Comparison of ENCODE assay signal across 11 mouse cellular contexts in genomic region chr4:135658484-135658883, GRCm38 (mm10). TPM values are rescaled to one million over a fixed set of nuclear protein-coding genes. Genes with fewer than 3 reads are reported as not detected.
A peak's percentile ranks its signal among the peaks of the same experiment; 100 is the strongest.
DNase-seq lines count a peak whose midpoint lies in the region; ATAC-seq and TF ChIP-seq lines count a peak whose summit lies in the region.
"Had no signal": no experiment of that assay in that cellular context is flagged by ENCODE, and none has a peak within 500 bp of the region (broad histone marks: within the 10 kb centered on the region; RNA-seq: fewer than 3 reads in every experiment).

No protein-coding gene starts in this region.

- no peak overlapping the region for H3K27ac ChIP-seq in embryonic facial prominence, embryonic 11.5 days (replicated peaks; ENCODE audit: low read depth, low read length)
- H3K27ac ChIP-seq in embryonic facial prominence, embryonic 10.5 days (replicated peaks), result no peak overlapping the region; the same call in 1 of the 2 replicates
- peak overlapping the region; percentile 65 for H3K27ac ChIP-seq in heart, adult 2 months
- peak overlapping the region; percentile 67 for H3K27ac ChIP-seq in limb, embryonic 10.5 days
- no peak overlapping the region for H3K27ac ChIP-seq in liver, postnatal 0 days (ENCODE audit: low read depth)

- no peaks in the 10 kb centered on the region for H3K9me3 ChIP-seq in embryonic facial prominence, embryonic 11.5 days (replicated peaks; ENCODE audit: control insufficient read depth, low read length)
- H3K9me3 ChIP-seq in embryonic facial prominence, embryonic 10.5 days, result no peaks in the 10 kb centered on the region
- H3K9me3 ChIP-seq in limb, embryonic 10.5 days (replicated peaks), result no peaks in the 10 kb centered on the region
- H3K9me3 ChIP-seq in liver, postnatal 0 days (ENCODE audit: low read length), result no peaks in the 10 kb centered on the region

- DNase-seq in embryonic facial prominence, embryonic 11.5 days (ENCODE audit: low spot score), result peak; percentile 26
- DNase-seq in embryonic facial prominence, embryonic 10.5 days (ENCODE audit: low spot score), result no peak
- DNase-seq in MN1 (ENCODE audit: low spot score), result peak; percentile 56
- peak; percentile 62 to 75 for DNase-seq in heart, adult 2 months
- peak; percentile 46 for DNase-seq in limb, embryonic 10.5 days (ENCODE audit: low spot score)
- no peak for DNase-seq in liver, postnatal 0 days
- DNase-seq in embryo, embryonic 10.5 days (ENCODE audit: low spot score), result no peak
- DNase-seq in cerebellum, adult 9-10 months, result no peak
- DNase-seq: gastrocnemius, postnatal 10 days; kidney, adult 9 months; midbrain, embryonic 14.5 days had no signal

- peaks cover 17% of the 10 kb centered on the region for H3K4me1 ChIP-seq in embryonic facial prominence, embryonic 11.5 days (ENCODE audit: control insufficient read depth, insufficient read depth, low read length)
- peaks cover 46% of the 10 kb centered on the region for H3K4me1 ChIP-seq in embryonic facial prominence, embryonic 10.5 days
- H3K4me1 ChIP-seq in heart, adult 2 months (ENCODE audit: control insufficient read depth, insufficient read depth, low read length), result peaks cover 9% of the 10 kb centered on the region
- peaks cover 59% of the 10 kb centered on the region for H3K4me1 ChIP-seq in limb, embryonic 10.5 days
- H3K4me1 ChIP-seq in liver, postnatal 0 days (ENCODE audit: insufficient read depth), result peaks cover 2% of the 10 kb centered on the region; the same call in 1 of the 2 replicates

- no peak overlapping the region for H3K9ac ChIP-seq in embryonic facial prominence, embryonic 11.5 days (replicated peaks; ENCODE audit: low read length)
- H3K9ac ChIP-seq in heart, adult 2 months (ENCODE audit: low read depth, low read length), result no peak overlapping the region
- no peak overlapping the region for H3K9ac ChIP-seq in liver, postnatal 0 days (replicated peaks)

- intact Hi-C loops in heart, adult 2 months (cut with DNase I), result no loop called here

- no peak for ATAC-seq in embryonic facial prominence, embryonic 11.5 days (replicated peaks; ENCODE audit: insufficient number of reproducible peaks, low FRiP score, low TSS enrichment, low read depth)
- no peak for ATAC-seq in liver, postnatal 0 days

- H3K4me3 ChIP-seq in embryonic facial prominence, embryonic 11.5 days (ENCODE audit: low read depth, low read length), result no peak overlapping the region
- no peak overlapping the region for H3K4me3 ChIP-seq in embryonic facial prominence, embryonic 10.5 days
- no peak overlapping the region for H3K4me3 ChIP-seq in heart, adult 2 months
- no peak overlapping the region for H3K4me3 ChIP-seq in limb, embryonic 10.5 days
- H3K4me3 ChIP-seq in liver, postnatal 0 days (ENCODE audit: low read depth, low read length), result no peak overlapping the region

- no peak for TF ChIP-seq POLR2A in heart, adult 2 months (IDR thresholded peaks at IDR 0.05; ENCODE audit: insufficient read depth, low read depth, low read length)

- no peaks in the 10 kb centered on the region for H3K36me3 ChIP-seq in embryonic facial prominence, embryonic 11.5 days (replicated peaks; ENCODE audit: control insufficient read depth, insufficient read depth, low read depth, low read length)
- no peaks in the 10 kb centered on the region for H3K36me3 ChIP-seq in embryonic facial prominence, embryonic 10.5 days (replicated peaks)
- no peaks in the 10 kb centered on the region for H3K36me3 ChIP-seq in heart, adult 2 months (ENCODE audit: control insufficient read depth, insufficient read depth, low read length)
- no peaks in the 10 kb centered on the region for H3K36me3 ChIP-seq in limb, embryonic 10.5 days
- no peaks in the 10 kb centered on the region for H3K36me3 ChIP-seq in liver, postnatal 0 days (replicated peaks; ENCODE audit: insufficient read depth, low read length)

- no peak overlapping the region for H3K4me2 ChIP-seq in embryonic facial prominence, embryonic 11.5 days (ENCODE audit: low read depth, low read length)
- no peak overlapping the region for H3K4me2 ChIP-seq in liver, postnatal 0 days (ENCODE audit: low read depth, low read length)

- no peaks in the 10 kb centered on the region for H3K27me3 ChIP-seq in embryonic facial prominence, embryonic 11.5 days (ENCODE audit: control insufficient read depth, insufficient read depth, low read length)
- H3K27me3 ChIP-seq in embryonic facial prominence, embryonic 10.5 days (replicated peaks; ENCODE audit: low read depth, poor library complexity, severe bottlenecking), result 0 out of 2 replicates have a peak, but pooled peaks cover 11% of the 10 kb centered on the region
- no peaks in the 10 kb centered on the region for H3K27me3 ChIP-seq in heart, adult 2 months (ENCODE audit: control insufficient read depth, insufficient read depth, low read length)
- H3K27me3 ChIP-seq in limb, embryonic 10.5 days (ENCODE audit: low read depth, poor library complexity, severe bottlenecking), result 0 out of 2 replicates have a peak, but pooled peaks cover 4% of the 10 kb centered on the region
- no peaks in the 10 kb centered on the region for H3K27me3 ChIP-seq in liver, postnatal 0 days (ENCODE audit: insufficient read depth, low read length)

- H3K79me2 ChIP-seq in heart, adult 2 months (replicated peaks; ENCODE audit: control insufficient read depth, insufficient read depth, low read length), result no peaks in the 10 kb centered on the region

- TF ChIP-seq CTCF in heart, adult 2 months (IDR thresholded peaks at IDR 0.05), result no peak
- no peak for TF ChIP-seq CTCF in liver, postnatal 0 days (IDR thresholded peaks at IDR 0.05; ENCODE audit: low read depth)

- 64% methylated on average over 5 of the region's 5 CpGs for WGBS in embryonic facial prominence, embryonic 11.5 days
- 66% methylated on average over 5 of the region's 5 CpGs for WGBS in embryonic facial prominence, embryonic 10.5 days
- WGBS in heart, adult 2 months, result 18% methylated on average over 5 of the region's 5 CpGs
- 65% methylated on average over 5 of the region's 5 CpGs for WGBS in limb, embryonic 10.5 days
- WGBS in liver, postnatal 0 days (ENCODE audit: insufficient replicate concordance), result 52% methylated on average over 5 of the region's 5 CpGs

- TF ChIP-seq EP300 in heart, adult 2 months (IDR thresholded peaks at IDR 0.05; ENCODE audit: insufficient read depth, low read depth, low read length), result peak; percentile 90
- no peak for TF ChIP-seq EP300 in liver, postnatal 0 days (IDR thresholded peaks at IDR 0.05; ENCODE audit: low read depth)

RNA-seq across cellular contexts. Expression of gene Ifnlr1, which starts 27.6 kb away (rescaled TPM):
- polyA plus RNA-seq in embryonic facial prominence, embryonic 11.5 days (2014; fragmentation: Nextera tagmentation; extraction: Ambion mirVana), result 0.59 and 0.70 TPM in 2 replicates
- polyA plus RNA-seq in embryonic facial prominence, embryonic 10.5 days (2016; fragmentation: Nextera tagmentation; extraction: Ambion mirVana), result 1.0 and 1.1 TPM in 2 replicates
- 1 to 10 TPM; 1.8 to 3.2 TPM for total RNA-seq in heart, adult 2 months (2021)
- 2.0 and 2.8 TPM in 2 replicates for polyA plus RNA-seq in heart, adult 2 months (2012; rRNA removed)
- polyA plus RNA-seq in limb, embryonic 10.5 days (2016; fragmentation: Nextera tagmentation; extraction: Ambion mirVana), result 0.43 and 0.59 TPM in 2 replicates
- 0.22 and 0.30 TPM in 2 replicates for polyA plus RNA-seq in liver, postnatal 0 days (2015; fragmentation: Nextera tagmentation; extraction: Ambion mirVana)

Comparison
In these comparisons a context has a peak if more than half of its experiments do, and no peak if none do; other contexts are left out.
1. DNase-seq: peak in embryonic facial prominence, embryonic 11.5 days (single experiment), MN1 (single experiment), heart, adult 2 months (2 of 2) and limb, embryonic 10.5 days (single experiment); none in embryonic facial prominence, embryonic 10.5 days (single experiment), liver, postnatal 0 days (single experiment), embryo, embryonic 10.5 days (single experiment) and cerebellum, adult 9-10 months (single experiment).
2. H3K27ac ChIP-seq: peak in heart, adult 2 months (single experiment) and limb, embryonic 10.5 days (single experiment); none in embryonic facial prominence, embryonic 11.5 days (single experiment), embryonic facial prominence, embryonic 10.5 days (single experiment) and liver, postnatal 0 days (single experiment).